Mouse (Mus musculus) cerebellum, adult 2 months (tissue): ENCODE measurements around the gene Fstl1.

Source experiments
- CTCF ChIP-seq: fragments of 200-500 bp; IDR thresholded peaks from 2 replicates; pipeline ENCODE4 v1.5.1; 2011; ENCODE audit warnings: low read depth, mild to moderate bottlenecking, control low read depth, low read length, moderate library complexity, borderline replicate concordance; ENCODE audit not compliant: insufficient read depth
- POLR2A ChIP-seq: fragments of 200-500 bp; IDR thresholded peaks from 2 replicates; pipeline ENCODE4 v1.6.1; 2011; ENCODE audit warnings: low read length, control low read depth, borderline replicate concordance; ENCODE audit not compliant: insufficient read depth

GRCm38 (mm10) chr16:37790781-37791175 lies 14.1 kb downstream of the Fstl1 start:
- TF ChIP-seq CTCF (no peak), POLR2A (no peak)
